Comparison of ENCODE assay signal across 27 mouse cellular contexts in the genomic region with DNA sequence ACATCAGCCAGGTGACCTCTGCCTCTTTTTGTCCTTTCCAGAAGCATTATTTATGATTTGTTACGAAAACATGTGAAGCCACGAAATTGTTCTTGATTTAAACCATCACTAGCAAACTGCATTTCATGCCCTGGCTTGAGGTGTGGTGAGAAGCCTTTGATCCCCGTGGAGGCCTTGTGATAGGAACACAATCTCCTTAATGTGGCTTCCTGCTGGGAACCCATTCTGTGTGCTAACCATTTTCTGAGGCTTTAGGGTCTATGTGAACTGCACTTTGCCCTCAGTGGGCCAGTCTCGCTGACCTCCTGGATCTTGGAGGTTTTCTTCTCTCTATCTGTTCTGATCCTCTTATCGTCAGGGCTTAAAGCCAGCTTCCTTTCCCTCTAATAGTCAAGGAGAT.
DNase-seq lines count a peak whose midpoint lies in the region; ATAC-seq and TF ChIP-seq lines count a peak whose summit lies in the region.
"Had no signal": no experiment of that assay in that cellular context is flagged by ENCODE, and none has a peak within 500 bp of the region (broad histone marks: within the 10 kb centered on the region; RNA-seq: fewer than 3 reads in every experiment).

No protein-coding gene starts in this region.

- 30% methylated on average over 5 of the region's 5 CpGs for WGBS in hindbrain, embryonic 15.5 days
- 29% methylated on average over 5 of the region's 5 CpGs for WGBS in hindbrain, postnatal 0 days
- WGBS in midbrain, embryonic 15.5 days, result 11% methylated on average over 5 of the region's 5 CpGs

- H3K4me3 ChIP-seq in hindbrain, embryonic 15.5 days, result no peak overlapping the region
- no peak overlapping the region for H3K4me3 ChIP-seq in hindbrain, postnatal 0 days (ENCODE audit: low read length)
- H3K4me3 ChIP-seq in midbrain, embryonic 15.5 days, result no peak overlapping the region
- H3K4me3 ChIP-seq: embryonic facial prominence, embryonic 15.5 days; heart, embryonic 13.5 days; left cerebral cortex, adult 2 months; limb, embryonic 10.5 days; liver, embryonic 15.5 days had no signal

- intact Hi-C loops in left cerebral cortex, postnatal 25 days (cut with DNase I), result no loop called here

- H3K4me2 ChIP-seq in hindbrain, embryonic 15.5 days, result no peak overlapping the region
- H3K4me2 ChIP-seq in hindbrain, postnatal 0 days (ENCODE audit: low read depth, low read length), result no peak overlapping the region
- H3K4me2 ChIP-seq in midbrain, embryonic 15.5 days, result peak overlapping the region; percentile 23; the same call in 1 of the 2 replicates
- H3K4me2 ChIP-seq: embryonic facial prominence, embryonic 15.5 days; heart, embryonic 13.5 days; hindbrain, embryonic 14.5 days; liver, embryonic 15.5 days had no signal

- no peak for ATAC-seq in hindbrain, embryonic 15.5 days (ENCODE audit: low FRiP score, low read depth)
- ATAC-seq in hindbrain, postnatal 0 days, result no peak
- 0 out of 2 replicates have a peak, but pooled peaks have one; percentile 7 for ATAC-seq in midbrain, embryonic 15.5 days (replicated peaks)
- ATAC-seq: forebrain, postnatal 0 days had no signal

- DNase-seq in hindbrain, postnatal 0 days (ENCODE audit: low spot score), result no peak
- peak; percentile 33 for DNase-seq in NIH3T3 (ENCODE audit: low read depth)
- peak; percentile 25 for DNase-seq in embryo, embryonic 9.5 days (ENCODE audit: extremely low spot score)
- no peak for DNase-seq in left cerebral cortex, postnatal 25 days (ENCODE audit: low spot score in 2 of 2)
- no peak for DNase-seq in thymus, postnatal 0 days (ENCODE audit: low spot score)
- DNase-seq: adrenal gland, postnatal 36 days; B cell, adult 2 months; cerebellum, postnatal 10 days; forebrain, postnatal 0 days; gastrocnemius, postnatal 14 days; heart, adult 11 months; heart, postnatal 14 days; kidney, adult 18-20 months; layer of hippocampus, adult 9-11 months; liver; thymus, adult 18-20 months had no signal

- no peak overlapping the region for H3K9ac ChIP-seq in hindbrain, embryonic 15.5 days
- no peak overlapping the region for H3K9ac ChIP-seq in hindbrain, postnatal 0 days (replicated peaks; ENCODE audit: low read length)
- no peak overlapping the region for H3K9ac ChIP-seq in midbrain, embryonic 15.5 days
- H3K9ac ChIP-seq: embryonic facial prominence, embryonic 15.5 days; heart, embryonic 13.5 days; hindbrain, embryonic 14.5 days; liver, embryonic 15.5 days had no signal

- H3K27me3 ChIP-seq in hindbrain, embryonic 15.5 days, result no peaks in the 10 kb centered on the region
- no peaks in the 10 kb centered on the region for H3K27me3 ChIP-seq in hindbrain, postnatal 0 days (ENCODE audit: insufficient read depth, low read length)
- no peaks in the 10 kb centered on the region for H3K27me3 ChIP-seq in midbrain, embryonic 15.5 days (replicated peaks)
- H3K27me3 ChIP-seq: CH12.LX; embryonic facial prominence, embryonic 15.5 days; heart, embryonic 13.5 days; liver, embryonic 15.5 days had no signal

- H3K4me1 ChIP-seq in hindbrain, embryonic 15.5 days (replicated peaks), result peaks cover 9% of the 10 kb centered on the region
- H3K4me1 ChIP-seq in hindbrain, postnatal 0 days (ENCODE audit: insufficient read depth, low read length), result no peaks in the 10 kb centered on the region
- H3K4me1 ChIP-seq in midbrain, embryonic 15.5 days, result peaks cover 27% of the 10 kb centered on the region
- H3K4me1 ChIP-seq: liver, embryonic 15.5 days had no signal

- no peaks in the 10 kb centered on the region for H3K36me3 ChIP-seq in hindbrain, embryonic 15.5 days
- no peaks in the 10 kb centered on the region for H3K36me3 ChIP-seq in hindbrain, postnatal 0 days (ENCODE audit: insufficient read depth, low read length)
- no peaks in the 10 kb centered on the region for H3K36me3 ChIP-seq in midbrain, embryonic 15.5 days (replicated peaks)
- H3K36me3 ChIP-seq: embryonic facial prominence, embryonic 15.5 days; heart, embryonic 13.5 days; limb, embryonic 10.5 days; liver, embryonic 15.5 days had no signal

- H3K9me3 ChIP-seq in hindbrain, embryonic 15.5 days, result no peaks in the 10 kb centered on the region
- H3K9me3 ChIP-seq in hindbrain, postnatal 0 days (ENCODE audit: low read length), result no peaks in the 10 kb centered on the region
- no peaks in the 10 kb centered on the region for H3K9me3 ChIP-seq in midbrain, embryonic 15.5 days
- H3K9me3 ChIP-seq: embryonic facial prominence, embryonic 15.5 days; heart, embryonic 13.5 days; limb, embryonic 10.5 days; liver, embryonic 15.5 days had no signal

- H3K27ac ChIP-seq in hindbrain, embryonic 15.5 days (replicated peaks), result 0 out of 2 replicates have a peak overlapping the region, but pooled peaks have one; percentile 35
- H3K27ac ChIP-seq in hindbrain, postnatal 0 days, result no peak overlapping the region
- H3K27ac ChIP-seq in midbrain, embryonic 15.5 days, result peak overlapping the region; percentile 61
- H3K27ac ChIP-seq: embryonic facial prominence, embryonic 15.5 days; heart, embryonic 13.5 days; hindbrain, embryonic 14.5 days; kidney, postnatal 0 days; left cerebral cortex, adult 2 months; limb, embryonic 10.5 days; liver, embryonic 15.5 days; macrophage had no signal

- no peak for TF ChIP-seq CTCF in hindbrain, postnatal 0 days (IDR thresholded peaks at IDR 0.05; ENCODE audit: low read depth)

Comparison
In these comparisons a context has a peak if more than half of its experiments do, and no peak if none do; other contexts are left out.
1. DNase-seq: peak in NIH3T3 (single experiment) and embryo, embryonic 9.5 days (single experiment); none in hindbrain, postnatal 0 days (single experiment), left cerebral cortex, postnatal 25 days (0 of 2) and thymus, postnatal 0 days (single experiment).